Mouse (Mus musculus) gastrocnemius, postnatal 10 days (tissue): Measurements from ENCODE around the gene 4933427D14Rik. TPM values are rescaled to one million over a fixed set of nuclear protein-coding genes. Genes with fewer than 3 reads are reported as not detected.
A peak's percentile ranks its signal among the peaks of the same experiment; 100 is the strongest.

Experiments used
- DNase-seq: peaks from one replicate; pipeline ENCODE4 v3.0.0; 2021; ENCODE audit warnings: mixed read lengths
- total RNA-seq, 2 experiments: library from RNA; stranded (reverse); gene quantifications; 2 replicates each; pipeline ENCODE4 v1.2.3; 2021

Gene 4933427D14Rik
- total RNA-seq, 2 experiments from 2014 or later: 2.0 to 5.6 TPM

- DNase-seq: no peak
These were observed 67.1 kb downstream of the 4933427D14Rik start for GRCm38 (mm10) chr11:72140198-72140597.

- DNase-seq: no peak
These were observed 70.9 kb downstream of the 4933427D14Rik start for GRCm38 (mm10) chr11:72136231-72136982.

GRCm38 (mm10) chr11:72135383-72136158 lies 71.7 kb downstream of the 4933427D14Rik start, which contains the start of gene Pitpnm3:
TSS of gene Pitpnm3 (minus strand) at chr11:72135778.
- DNase-seq: peak; percentile 53

- no peak for DNase-seq
These were observed 72.5 kb downstream of the 4933427D14Rik start for GRCm38 (mm10) chr11:72134536-72135382.

- DNase-seq: peak; percentile 41
These were observed 74.2 kb downstream of the 4933427D14Rik start for GRCm38 (mm10) chr11:72133075-72133474.

- peak; percentile 62 for DNase-seq
These were observed 75.0 kb downstream of the 4933427D14Rik start for GRCm38 (mm10) chr11:72132266-72132665.

- DNase-seq: no peak
These were observed 75.6 kb downstream of the 4933427D14Rik start for GRCm38 (mm10) chr11:72131697-72132096.

GRCm38 (mm10) chr11:72130905-72131304 lies 76.4 kb downstream of the 4933427D14Rik start:
- no peak for DNase-seq

GRCm38 (mm10) chr11:72130472-72130871 lies 76.8 kb downstream of the 4933427D14Rik start:
- no peak for DNase-seq

GRCm38 (mm10) chr11:72130021-72130420 lies 77.2 kb downstream of the 4933427D14Rik start:
- DNase-seq: no peak

- no peak for DNase-seq
These were observed 78.0 kb downstream of the 4933427D14Rik start for GRCm38 (mm10) chr11:72129032-72129894.

- DNase-seq: no peak
These were observed 79.6 kb downstream of the 4933427D14Rik start for GRCm38 (mm10) chr11:72127450-72128189.

- DNase-seq: no peak
These were observed 81.5 kb downstream of the 4933427D14Rik start for GRCm38 (mm10) chr11:72125781-72126180.

GRCm38 (mm10) chr11:72123531-72123930 lies 83.7 kb downstream of the 4933427D14Rik start:
- no peak for DNase-seq

- no peak for DNase-seq
These were observed 86.9 kb downstream of the 4933427D14Rik start for GRCm38 (mm10) chr11:72120354-72120753.

GRCm38 (mm10) chr11:72118630-72119029 lies 88.6 kb downstream of the 4933427D14Rik start:
- DNase-seq: no peak

- DNase-seq: no peak
These were observed 94.0 kb downstream of the 4933427D14Rik start for GRCm38 (mm10) chr11:72113296-72113695.

- DNase-seq: no peak
These were observed 96.5 kb downstream of the 4933427D14Rik start for GRCm38 (mm10) chr11:72110726-72111125.

GRCm38 (mm10) chr11:72104223-72104622 lies 103.0 kb downstream of the 4933427D14Rik start:
- DNase-seq: no peak
